ENCODE assay signal across 10 mouse cellular contexts in the genomic region with DNA sequence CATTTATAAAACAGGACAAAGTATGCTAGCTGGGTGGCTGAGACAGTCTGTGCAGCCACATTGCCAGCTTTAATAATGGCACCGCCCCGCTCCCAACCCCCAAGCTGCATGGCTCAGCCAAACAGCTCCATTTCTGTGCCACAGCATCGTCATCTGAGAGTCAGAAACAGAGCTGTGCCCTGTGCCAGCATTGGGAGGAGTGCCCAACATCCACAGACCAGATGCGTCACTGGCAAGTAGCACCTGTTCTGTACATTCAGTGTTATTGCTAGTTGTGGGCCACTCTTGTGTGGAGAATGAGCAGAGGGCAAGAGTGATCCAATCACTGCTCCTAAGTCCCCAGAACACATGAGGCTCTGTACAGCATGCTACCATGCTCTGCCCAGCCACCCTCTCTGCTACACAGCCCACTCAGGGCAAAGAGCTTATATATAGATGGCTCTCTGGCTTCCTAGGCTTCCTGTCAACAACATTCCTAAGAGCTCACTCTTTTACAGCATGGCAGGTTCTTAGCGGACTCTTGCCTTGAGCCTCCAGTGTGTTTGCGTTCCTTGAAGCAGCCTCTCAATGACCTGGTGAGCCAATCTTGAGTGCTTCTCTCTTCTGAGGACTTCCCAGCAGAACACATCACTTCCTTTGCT. TPM values are rescaled to one million over a fixed set of nuclear protein-coding genes. Genes with fewer than 3 reads are reported as not detected.
A peak's percentile ranks its signal among the peaks of the same experiment; 100 is the strongest.
DNase-seq lines count a peak whose midpoint lies in the region; ATAC-seq and TF ChIP-seq lines count a peak whose summit lies in the region.
"Had no signal": no experiment of that assay in that cellular context is flagged by ENCODE, and none has a peak within 500 bp of the region (broad histone marks: within the 10 kb centered on the region; RNA-seq: fewer than 3 reads in every experiment).

No protein-coding gene starts in this region.

- H3K27me3 ChIP-seq in cerebellum, adult 2 months (ENCODE audit: control insufficient read depth, insufficient read depth, low read length) = no peaks in the 10 kb centered on the region
- H3K27me3 ChIP-seq: embryonic facial prominence, embryonic 12.5 days; megakaryocyte, embryonic 14.5 days had no signal

- peaks cover 23% of the 10 kb centered on the region for H3K4me1 ChIP-seq in cerebellum, adult 2 months (ENCODE audit: control insufficient read depth, insufficient read depth, low read length)
- H3K4me1 ChIP-seq in lung, adult 2 months (ENCODE audit: control insufficient read depth, insufficient read depth, low read length) = no peaks in the 10 kb centered on the region

- no peak for TF ChIP-seq CTCF in brain, embryonic 14.5 days (IDR thresholded peaks at IDR 0.05; ENCODE audit: borderline replicate concordance, extremely low read depth, insufficient read depth, insufficient read length)
- TF ChIP-seq CTCF in cerebellum, adult 2 months (IDR thresholded peaks at IDR 0.05; ENCODE audit: borderline replicate concordance, insufficient read depth, low read depth, low read length) = no peak
- TF ChIP-seq CTCF in lung, adult 2 months (IDR thresholded peaks at IDR 0.05; ENCODE audit: insufficient read depth, low read length) = no peak

- no peak overlapping the region for H3K27ac ChIP-seq in cerebellum, adult 2 months (ENCODE audit: insufficient read depth, low read length)
- H3K27ac ChIP-seq: embryonic facial prominence, embryonic 12.5 days had no signal

- no peak overlapping the region for H3K4me3 ChIP-seq in cerebellum, adult 2 months (replicated peaks; ENCODE audit: insufficient read depth, low read depth, low read length)
- no peak overlapping the region for H3K4me3 ChIP-seq in lung, adult 2 months (replicated peaks; ENCODE audit: extremely low read depth, low read depth, low read length)
- H3K4me3 ChIP-seq: embryonic facial prominence, embryonic 12.5 days; megakaryocyte, embryonic 14.5 days had no signal

- DNase-seq in brain, embryonic 14.5 days (ENCODE audit: low read depth) = peak; percentile 64
- DNase-seq in cerebellum, adult 2 months = peak; percentile 38 to 53
- DNase-seq in heart, postnatal 14 days = peak; percentile 14 to 27
- DNase-seq in lung, adult 2 months = peak; percentile 38
- no peak for DNase-seq in spleen, adult 12 weeks (ENCODE audit: low spot score)
- DNase-seq: kidney, adult 11 months had no signal

- WGBS in cerebellum, adult 2 months = 45% methylated on average over 6 of the region's 6 CpGs
- 75% methylated on average over 6 of the region's 6 CpGs for WGBS in lung, adult 2 months

- no peak for TF ChIP-seq POLR2A in brain, embryonic 14.5 days (IDR thresholded peaks at IDR 0.05; ENCODE audit: borderline replicate concordance, extremely low read depth, insufficient read depth, insufficient read length, poor library complexity, severe bottlenecking)
- TF ChIP-seq POLR2A in cerebellum, adult 2 months (IDR thresholded peaks at IDR 0.05; ENCODE audit: borderline replicate concordance, insufficient read depth, low read length) = no peak
- no peak; the same call in 1 of the 2 replicates for TF ChIP-seq POLR2A in lung, adult 2 months (IDR thresholded peaks at IDR 0.05; ENCODE audit: borderline replicate concordance, extremely low read depth, low read depth, low read length)

- intact Hi-C loops in heart, postnatal 14 days (cut with DNase I) = no loop called here

- ATAC-seq in activated CD4-positive, CD25-positive, alpha-beta regulatory T cell, adult 4 months = no peak
- no peak for ATAC-seq in megakaryocyte-erythroid progenitor cell, adult 5-6 weeks (replicated peaks; ENCODE audit: low FRiP score, low TSS enrichment, poor library complexity, severe bottlenecking)

RNA-seq across cellular contexts. Expression of a gene that starts 20.4 kb away (rescaled TPM):
- 31.3 and 34.3 TPM in 2 replicates for polyA plus RNA-seq in brain, embryonic 14.5 days (2012; rRNA removed)
- polyA plus RNA-seq in cerebellum, adult 2 months (2012; rRNA removed) = 25.1 and 27.2 TPM in 2 replicates
- 10 to 100 TPM; 22.7 to 25.1 TPM for total RNA-seq in heart, postnatal 14 days (2021)
- 28.4 and 33.3 TPM in 2 replicates for polyA plus RNA-seq in lung, adult 2 months (2012; rRNA removed)
- polyA plus RNA-seq in activated CD4-positive, CD25-positive, alpha-beta regulatory T cell, adult 4 months (2017; shearing (Covaris generic)) = 1 to 10 TPM; 2.5 to 4.1 TPM
- total RNA-seq in megakaryocyte-erythroid progenitor cell, adult 5-6 weeks (2014; fragmentation: Nextera tagmentation) = 38.7 and 54.7 TPM in 2 replicates
- 5.6 and 7.7 TPM in 2 replicates for total RNA-seq in megakaryocyte-erythroid progenitor cell, adult 5-6 weeks (2017)
